Comparison of ENCODE assay signal across 31 mouse cellular contexts in the genomic region with DNA sequence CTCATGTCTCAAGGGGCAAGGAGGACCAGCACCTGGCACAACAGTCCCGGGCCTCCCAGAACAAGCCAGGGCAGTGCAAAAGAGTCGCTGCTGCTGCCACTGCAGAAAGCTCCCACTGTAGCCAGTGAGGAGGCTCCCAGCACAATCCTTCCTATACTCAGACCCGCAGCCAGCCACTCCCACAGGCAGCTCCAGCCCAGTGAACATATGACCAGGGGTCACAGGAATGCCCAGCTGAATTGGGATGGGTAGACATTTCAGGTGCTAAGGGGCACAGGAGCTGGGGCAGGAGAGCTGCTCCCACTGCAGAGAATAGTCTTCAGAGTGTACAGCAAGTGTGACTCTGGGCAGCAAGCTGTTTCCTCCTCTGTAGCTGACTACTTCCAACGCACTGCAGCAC. TPM values are rescaled to one million over a fixed set of nuclear protein-coding genes. Genes with fewer than 3 reads are reported as not detected.
DNase-seq lines count a peak whose midpoint lies in the region; ATAC-seq and TF ChIP-seq lines count a peak whose summit lies in the region.
"Had no signal": no experiment of that assay in that cellular context is flagged by ENCODE, and none has a peak within 500 bp of the region (broad histone marks: within the 10 kb centered on the region; RNA-seq: fewer than 3 reads in every experiment).

No protein-coding gene starts in this region.

- no peak overlapping the region for H3K9ac ChIP-seq in forebrain, embryonic 13.5 days
- no peak overlapping the region for H3K9ac ChIP-seq in heart, embryonic 16.5 days (ENCODE audit: low read length)
- peak overlapping the region; percentile 49 for H3K9ac ChIP-seq in liver, embryonic 11.5 days (ENCODE audit: low read depth, low read length)
- no peak overlapping the region for H3K9ac ChIP-seq in intestine, embryonic 16.5 days (ENCODE audit: low read depth, low read length)
- H3K9ac ChIP-seq in midbrain, embryonic 11.5 days (ENCODE audit: low read length) = no peak overlapping the region
- H3K9ac ChIP-seq: embryonic facial prominence, embryonic 15.5 days; hindbrain, embryonic 12.5 days; midbrain, embryonic 15.5 days had no signal

- no peaks in the 10 kb centered on the region for H3K4me1 ChIP-seq in forebrain, embryonic 10.5 days
- H3K4me1 ChIP-seq in forebrain, embryonic 13.5 days = no peaks in the 10 kb centered on the region
- H3K4me1 ChIP-seq in heart, embryonic 16.5 days (ENCODE audit: control insufficient read depth, insufficient read depth, low read length) = no peaks in the 10 kb centered on the region
- H3K4me1 ChIP-seq in G1E (ENCODE audit: insufficient read depth, low read depth, low read length) = peaks cover 40% of the 10 kb centered on the region
- peaks cover 6% of the 10 kb centered on the region for H3K4me1 ChIP-seq in liver, embryonic 11.5 days (replicated peaks; ENCODE audit: control insufficient read depth, insufficient read depth, low read length)
- H3K4me1 ChIP-seq in intestine, embryonic 16.5 days (ENCODE audit: control insufficient read depth, insufficient read depth, low read length) = no peaks in the 10 kb centered on the region
- no peaks in the 10 kb centered on the region for H3K4me1 ChIP-seq in midbrain, embryonic 11.5 days (ENCODE audit: control insufficient read depth, insufficient read depth, low read length)
- H3K4me1 ChIP-seq: embryonic facial prominence, embryonic 15.5 days; hindbrain, embryonic 12.5 days; midbrain, embryonic 15.5 days had no signal

- no peak overlapping the region for H3K4me2 ChIP-seq in forebrain, embryonic 13.5 days
- H3K4me2 ChIP-seq in heart, embryonic 16.5 days (ENCODE audit: low read depth, low read length) = no peak overlapping the region
- H3K4me2 ChIP-seq in liver, embryonic 11.5 days = peak overlapping the region; percentile 60
- H3K4me2 ChIP-seq in intestine, embryonic 16.5 days (ENCODE audit: low read depth, low read length) = no peak overlapping the region
- no peak overlapping the region for H3K4me2 ChIP-seq in midbrain, embryonic 11.5 days
- H3K4me2 ChIP-seq: embryonic facial prominence, embryonic 15.5 days; hindbrain, embryonic 12.5 days; midbrain, embryonic 15.5 days had no signal

- ATAC-seq in forebrain, embryonic 13.5 days = no peak
- ATAC-seq in heart, embryonic 16.5 days (replicated peaks; ENCODE audit: extremely low read depth, insufficient read depth, low FRiP score) = no peak
- peak; percentile 9; the same call in 1 of the 2 replicates for ATAC-seq in G1E (ENCODE audit: extremely low read depth, insufficient number of reproducible peaks, low FRiP score, poor library complexity, severe bottlenecking)
- ATAC-seq in liver, embryonic 11.5 days (replicated peaks; ENCODE audit: low FRiP score) = 0 out of 2 replicates have a peak, but pooled peaks have one; percentile 21
- ATAC-seq in intestine, embryonic 16.5 days = no peak
- no peak for ATAC-seq in midbrain, embryonic 11.5 days (ENCODE audit: low FRiP score)
- ATAC-seq: activated CD4-positive, CD25-positive, alpha-beta regulatory T cell, adult 4 months; forebrain, embryonic 14.5 days; inflammation-experienced regulatory T-cells, adult 6 months; lung, postnatal 0 days; midbrain, embryonic 15.5 days had no signal

- peak overlapping the region; percentile 65; the same call in 1 of the 2 replicates for H3K27ac ChIP-seq in forebrain, embryonic 10.5 days
- no peak overlapping the region for H3K27ac ChIP-seq in forebrain, embryonic 13.5 days
- peak overlapping the region; percentile 41; the same call in 1 of the 2 replicates for H3K27ac ChIP-seq in heart, embryonic 16.5 days (ENCODE audit: low read length)
- H3K27ac ChIP-seq in liver, embryonic 11.5 days (ENCODE audit: low read depth, low read length) = peak overlapping the region; percentile 80
- H3K27ac ChIP-seq in intestine, embryonic 16.5 days (ENCODE audit: low read length) = no peak overlapping the region
- H3K27ac ChIP-seq in midbrain, embryonic 11.5 days (ENCODE audit: low read depth, low read length) = no peak overlapping the region
- H3K27ac ChIP-seq: embryonic facial prominence, embryonic 15.5 days; hindbrain, embryonic 12.5 days; midbrain, embryonic 15.5 days; stomach, postnatal 0 days had no signal

- no peak for TF ChIP-seq CTCF in G1E (IDR thresholded peaks at IDR 0.05; ENCODE audit: low read depth, low read length)

- peaks cover 12% of the 10 kb centered on the region for H3K9me3 ChIP-seq in forebrain, embryonic 10.5 days
- H3K9me3 ChIP-seq in forebrain, embryonic 13.5 days (replicated peaks) = peaks cover 6% of the 10 kb centered on the region
- peaks cover 9% of the 10 kb centered on the region for H3K9me3 ChIP-seq in heart, embryonic 16.5 days (replicated peaks; ENCODE audit: control insufficient read depth, low read length)
- peaks cover 5% of the 10 kb centered on the region for H3K9me3 ChIP-seq in G1E (replicated peaks)
- peaks cover 6% of the 10 kb centered on the region; the same call in 1 of the 2 replicates for H3K9me3 ChIP-seq in liver, embryonic 11.5 days (ENCODE audit: control insufficient read depth, low read length)
- H3K9me3 ChIP-seq in intestine, embryonic 16.5 days (ENCODE audit: control insufficient read depth, low read length) = no peaks in the 10 kb centered on the region
- H3K9me3 ChIP-seq in midbrain, embryonic 11.5 days (ENCODE audit: control insufficient read depth, low read length) = peaks cover 3% of the 10 kb centered on the region; the same call in 1 of the 2 replicates
- H3K9me3 ChIP-seq: embryonic facial prominence, embryonic 15.5 days; midbrain, embryonic 15.5 days had no signal

- H3K36me3 ChIP-seq in forebrain, embryonic 10.5 days (replicated peaks) = no peaks in the 10 kb centered on the region
- no peaks in the 10 kb centered on the region for H3K36me3 ChIP-seq in forebrain, embryonic 13.5 days (ENCODE audit: poor library complexity, severe bottlenecking)
- H3K36me3 ChIP-seq in heart, embryonic 16.5 days (ENCODE audit: control insufficient read depth, insufficient read depth) = no peaks in the 10 kb centered on the region
- no peaks in the 10 kb centered on the region for H3K36me3 ChIP-seq in G1E (replicated peaks)
- no peaks in the 10 kb centered on the region for H3K36me3 ChIP-seq in liver, embryonic 11.5 days (ENCODE audit: control insufficient read depth, insufficient read depth, low read length)
- H3K36me3 ChIP-seq in intestine, embryonic 16.5 days (ENCODE audit: control insufficient read depth, insufficient read depth, low read length) = no peaks in the 10 kb centered on the region
- no peaks in the 10 kb centered on the region for H3K36me3 ChIP-seq in midbrain, embryonic 11.5 days (ENCODE audit: control insufficient read depth, insufficient read depth, low read length)
- H3K36me3 ChIP-seq: embryonic facial prominence, embryonic 15.5 days; hindbrain, embryonic 12.5 days; midbrain, embryonic 15.5 days had no signal

- WGBS in forebrain, embryonic 10.5 days = 74% methylated on average over 4 of the region's 4 CpGs
- WGBS in forebrain, embryonic 13.5 days = 87% methylated on average over 4 of the region's 4 CpGs
- WGBS in heart, embryonic 16.5 days = 54% methylated on average over 4 of the region's 4 CpGs
- WGBS in liver, embryonic 11.5 days = 58% methylated on average over 4 of the region's 4 CpGs
- 73% methylated on average over 4 of the region's 4 CpGs for WGBS in intestine, embryonic 16.5 days
- 77% methylated on average over 4 of the region's 4 CpGs for WGBS in midbrain, embryonic 11.5 days

- H3K27me3 ChIP-seq in forebrain, embryonic 10.5 days (ENCODE audit: poor library complexity, severe bottlenecking) = no peaks in the 10 kb centered on the region
- H3K27me3 ChIP-seq in forebrain, embryonic 13.5 days = no peaks in the 10 kb centered on the region
- H3K27me3 ChIP-seq in heart, embryonic 16.5 days (ENCODE audit: control insufficient read depth, insufficient read depth, low read length) = no peaks in the 10 kb centered on the region
- peaks cover 2% of the 10 kb centered on the region; the same call in 1 of the 2 replicates for H3K27me3 ChIP-seq in G1E (ENCODE audit: insufficient read depth, low read length)
- no peaks in the 10 kb centered on the region for H3K27me3 ChIP-seq in liver, embryonic 11.5 days (replicated peaks; ENCODE audit: control insufficient read depth, insufficient read depth, low read length)
- no peaks in the 10 kb centered on the region for H3K27me3 ChIP-seq in intestine, embryonic 16.5 days (replicated peaks; ENCODE audit: control insufficient read depth, insufficient read depth, low read length)
- H3K27me3 ChIP-seq in midbrain, embryonic 11.5 days (ENCODE audit: control insufficient read depth, insufficient read depth, low read length) = no peaks in the 10 kb centered on the region
- H3K27me3 ChIP-seq: embryonic facial prominence, embryonic 15.5 days; hindbrain, embryonic 12.5 days; midbrain, embryonic 15.5 days had no signal

- no peak for DNase-seq in forebrain, embryonic 10.5 days (ENCODE audit: extremely low spot score, low spot score)
- no peak for DNase-seq in heart, adult 18-20 months
- no peak for DNase-seq in G1E (ENCODE audit: low spot score)
- DNase-seq in liver, embryonic 11.5 days (ENCODE audit: low spot score) = no peak
- DNase-seq in midbrain, embryonic 11.5 days (ENCODE audit: low spot score, missing footprints) = no peak
- DNase-seq: adrenal gland, postnatal 25 days; cerebellum, adult 11-12 months; cerebellum, postnatal 36 days; gastrocnemius, postnatal 10 days; heart, adult 11 months; kidney, adult 9 months; right cerebral cortex, postnatal 14 days had no signal

- H3K4me3 ChIP-seq in forebrain, embryonic 10.5 days = no peak overlapping the region
- H3K4me3 ChIP-seq in forebrain, embryonic 13.5 days = no peak overlapping the region
- no peak overlapping the region for H3K4me3 ChIP-seq in heart, embryonic 16.5 days (ENCODE audit: low read length)
- H3K4me3 ChIP-seq in G1E (ENCODE audit: low read depth, low read length) = peak overlapping the region; percentile 68
- H3K4me3 ChIP-seq in liver, embryonic 11.5 days (ENCODE audit: low read depth, low read length) = peak overlapping the region; percentile 8; the same call in 1 of the 2 replicates
- no peak overlapping the region for H3K4me3 ChIP-seq in intestine, embryonic 16.5 days (ENCODE audit: low read length)
- no peak overlapping the region for H3K4me3 ChIP-seq in midbrain, embryonic 11.5 days (ENCODE audit: low read depth, low read length)
- H3K4me3 ChIP-seq: embryonic facial prominence, embryonic 15.5 days; hindbrain, embryonic 12.5 days; midbrain, embryonic 15.5 days; myocyte had no signal

RNA-seq across cellular contexts. Expression of a gene that starts 3.6 kb away (rescaled TPM):
- not detected in 2 replicates for polyA plus RNA-seq in forebrain, embryonic 10.5 days (2016; fragmentation: Nextera tagmentation; extraction: Ambion mirVana)
- polyA plus RNA-seq in forebrain, embryonic 13.5 days (2015; fragmentation: Nextera tagmentation; extraction: Ambion mirVana) = not detected in 2 replicates
- polyA plus RNA-seq in heart, embryonic 16.5 days (2015; fragmentation: Nextera tagmentation; extraction: Ambion mirVana) = not detected in 2 replicates
- not detected for total RNA-seq in heart, adult 18-20 months (2021)
- 2.1 TPM in 1 of 2 replicates, not detected in the other for total RNA-seq in G1E (2014; fragmentation: Nextera tagmentation)
- total RNA-seq in G1E (2017) = 0.41 and 0.44 TPM in 2 replicates
- polyA plus RNA-seq in G1E (2012) = not detected in 2 replicates
- 0.38 TPM in 1 of 2 replicates, not detected in the other for polyA plus RNA-seq in liver, embryonic 11.5 days (2014; fragmentation: Nextera tagmentation; extraction: Ambion mirVana)
- polyA plus RNA-seq in intestine, embryonic 16.5 days (2015; fragmentation: Nextera tagmentation; extraction: Ambion mirVana) = not detected in 2 replicates
- not detected in 2 replicates for polyA plus RNA-seq in midbrain, embryonic 11.5 days (2014; fragmentation: Nextera tagmentation; extraction: Ambion mirVana)
- total RNA-seq: adrenal gland, postnatal 25 days; gastrocnemius, postnatal 10 days; layer of hippocampus, postnatal 10 days; left cerebral cortex, postnatal 25 days; megakaryocyte progenitor cell, adult 5-6 weeks had no signal
- polyA plus RNA-seq: embryonic facial prominence, embryonic 15.5 days; forebrain, embryonic 14.5 days; hindbrain, embryonic 12.5 days; inflammation-experienced regulatory T-cells, adult 6 months; large intestine, adult 2 months; limb, embryonic 14.5 days; lung, postnatal 0 days; midbrain, embryonic 15.5 days; myocyte; neural tube, embryonic 14.5 days; spleen, adult 2 months; stomach, postnatal 0 days had no signal

RNA-seq across cellular contexts. Expression of a gene that starts 14.3 kb away (rescaled TPM):
- polyA plus RNA-seq in forebrain, embryonic 10.5 days (2016; fragmentation: Nextera tagmentation; extraction: Ambion mirVana) = 69.6 and 82.1 TPM in 2 replicates
- 81.6 and 88.4 TPM in 2 replicates for polyA plus RNA-seq in forebrain, embryonic 13.5 days (2015; fragmentation: Nextera tagmentation; extraction: Ambion mirVana)
- 123 and 130 TPM in 2 replicates for polyA plus RNA-seq in heart, embryonic 16.5 days (2015; fragmentation: Nextera tagmentation; extraction: Ambion mirVana)
- 100 to 1,000 TPM; 146 to 149 TPM for total RNA-seq in heart, adult 18-20 months (2021)
- total RNA-seq in G1E (2014; fragmentation: Nextera tagmentation) (197 and 228 TPM in 2 replicates), G1E (2017) (256 and 288 TPM in 2 replicates)
- polyA plus RNA-seq in G1E (2012) = 6.6 and 6.8 TPM in 2 replicates
- polyA plus RNA-seq in liver, embryonic 11.5 days (2014; fragmentation: Nextera tagmentation; extraction: Ambion mirVana) = 172 and 197 TPM in 2 replicates
- 208 and 249 TPM in 2 replicates for polyA plus RNA-seq in intestine, embryonic 16.5 days (2015; fragmentation: Nextera tagmentation; extraction: Ambion mirVana)
- polyA plus RNA-seq in midbrain, embryonic 11.5 days (2014; fragmentation: Nextera tagmentation; extraction: Ambion mirVana) = 106 and 111 TPM in 2 replicates

RNA-seq across cellular contexts. Expression of a gene that starts 56.3 kb away (rescaled TPM):
- polyA plus RNA-seq in forebrain, embryonic 10.5 days (2016; fragmentation: Nextera tagmentation; extraction: Ambion mirVana) = 356 and 363 TPM in 2 replicates
- 239 and 248 TPM in 2 replicates for polyA plus RNA-seq in forebrain, embryonic 13.5 days (2015; fragmentation: Nextera tagmentation; extraction: Ambion mirVana)
- 274 and 354 TPM in 2 replicates for polyA plus RNA-seq in heart, embryonic 16.5 days (2015; fragmentation: Nextera tagmentation; extraction: Ambion mirVana)
- total RNA-seq in heart, adult 18-20 months (2021) = 100 to 1,000 TPM; 205 to 217 TPM
- total RNA-seq in G1E (2014; fragmentation: Nextera tagmentation) = 349 and 453 TPM in 2 replicates
- total RNA-seq in G1E (2017) = 229 and 240 TPM in 2 replicates
- polyA plus RNA-seq in G1E (2012) = 468 and 573 TPM in 2 replicates
- polyA plus RNA-seq in liver, embryonic 11.5 days (2014; fragmentation: Nextera tagmentation; extraction: Ambion mirVana) = 425 and 431 TPM in 2 replicates
- polyA plus RNA-seq in intestine, embryonic 16.5 days (2015; fragmentation: Nextera tagmentation; extraction: Ambion mirVana) = 312 and 350 TPM in 2 replicates
- polyA plus RNA-seq in midbrain, embryonic 11.5 days (2014; fragmentation: Nextera tagmentation; extraction: Ambion mirVana) = 271 and 283 TPM in 2 replicates

RNA-seq across cellular contexts. Expression of a gene that starts 56.3 kb away (rescaled TPM):
- 45.2 and 51.9 TPM in 2 replicates for polyA plus RNA-seq in forebrain, embryonic 10.5 days (2016; fragmentation: Nextera tagmentation; extraction: Ambion mirVana)
- polyA plus RNA-seq in forebrain, embryonic 13.5 days (2015; fragmentation: Nextera tagmentation; extraction: Ambion mirVana) = 36.6 and 40.8 TPM in 2 replicates
- polyA plus RNA-seq in heart, embryonic 16.5 days (2015; fragmentation: Nextera tagmentation; extraction: Ambion mirVana) = 25.0 and 26.6 TPM in 2 replicates
- total RNA-seq in heart, adult 18-20 months (2021) = 10 to 100 TPM; 17.0 to 18.5 TPM
- total RNA-seq in G1E (2014; fragmentation: Nextera tagmentation) (74.7 and 97.6 TPM in 2 replicates), G1E (2017) (105 and 123 TPM in 2 replicates)
- polyA plus RNA-seq in G1E (2012) = 33.1 and 33.9 TPM in 2 replicates
- polyA plus RNA-seq in liver, embryonic 11.5 days (2014; fragmentation: Nextera tagmentation; extraction: Ambion mirVana) = 37.2 and 41.3 TPM in 2 replicates
- 24.7 and 28.2 TPM in 2 replicates for polyA plus RNA-seq in intestine, embryonic 16.5 days (2015; fragmentation: Nextera tagmentation; extraction: Ambion mirVana)
- polyA plus RNA-seq in midbrain, embryonic 11.5 days (2014; fragmentation: Nextera tagmentation; extraction: Ambion mirVana) = 66.1 and 70.1 TPM in 2 replicates

RNA-seq across cellular contexts. Expression of a gene that starts 59.9 kb away (rescaled TPM):
- 110 and 114 TPM in 2 replicates for polyA plus RNA-seq in forebrain, embryonic 10.5 days (2016; fragmentation: Nextera tagmentation; extraction: Ambion mirVana)
- polyA plus RNA-seq in forebrain, embryonic 13.5 days (2015; fragmentation: Nextera tagmentation; extraction: Ambion mirVana) = 88.1 and 88.8 TPM in 2 replicates
- polyA plus RNA-seq in heart, embryonic 16.5 days (2015; fragmentation: Nextera tagmentation; extraction: Ambion mirVana) = 71.6 and 73.3 TPM in 2 replicates
- total RNA-seq in heart, adult 18-20 months (2021) = 10 to 100 TPM; 89.0 to 90.5 TPM
- 68.0 and 88.7 TPM in 2 replicates for total RNA-seq in G1E (2014; fragmentation: Nextera tagmentation)
- 67.3 and 70.3 TPM in 2 replicates for total RNA-seq in G1E (2017)
- 17.5 and 26.1 TPM in 2 replicates for polyA plus RNA-seq in G1E (2012)
- 130 and 141 TPM in 2 replicates for polyA plus RNA-seq in liver, embryonic 11.5 days (2014; fragmentation: Nextera tagmentation; extraction: Ambion mirVana)
- 91.4 and 104 TPM in 2 replicates for polyA plus RNA-seq in intestine, embryonic 16.5 days (2015; fragmentation: Nextera tagmentation; extraction: Ambion mirVana)
- polyA plus RNA-seq in midbrain, embryonic 11.5 days (2014; fragmentation: Nextera tagmentation; extraction: Ambion mirVana) = 93.2 and 94.8 TPM in 2 replicates

Comparison
In these comparisons a context has a peak if more than half of its experiments do, and no peak if none do; other contexts are left out.
1. H3K27ac ChIP-seq: peak in forebrain, embryonic 10.5 days (single experiment), heart, embryonic 16.5 days (single experiment) and liver, embryonic 11.5 days (single experiment); none in forebrain, embryonic 13.5 days (single experiment), intestine, embryonic 16.5 days (single experiment) and midbrain, embryonic 11.5 days (single experiment).
2. H3K4me3 ChIP-seq: peak in G1E (single experiment) and liver, embryonic 11.5 days (single experiment); none in forebrain, embryonic 10.5 days (single experiment), forebrain, embryonic 13.5 days (single experiment), heart, embryonic 16.5 days (single experiment), intestine, embryonic 16.5 days (single experiment) and midbrain, embryonic 11.5 days (single experiment).
3. ATAC-seq: peak in G1E (single experiment) and liver, embryonic 11.5 days (single experiment); none in forebrain, embryonic 13.5 days (single experiment), heart, embryonic 16.5 days (single experiment), intestine, embryonic 16.5 days (single experiment) and midbrain, embryonic 11.5 days (single experiment).